Comparison of ENCODE assay signal across 2 mouse cellular contexts in genomic region chr5:124103552-124103951, GRCm38 (mm10).
TF ChIP-seq lines count a peak whose summit lies in the region.

No protein-coding gene starts in this region.

TF ChIP-seq in CH12.LX, 34 proteins besides CTCF, POLR2A, EP300 and RAD21 (continued from another document):
- no peak for TF ChIP-seq MXI1 (IDR thresholded peaks at IDR 0.05; ENCODE audit: low read depth, low read length)

TF ChIP-seq in MEL, 35 proteins besides CTCF, POLR2A, EP300 and RAD21 (continued from another document):
- no peak for TF ChIP-seq GATA1 (IDR thresholded peaks at IDR 0.05; ENCODE audit: low read depth, low read length)
- no peak for TF ChIP-seq USF2 (IDR thresholded peaks at IDR 0.05; ENCODE audit: borderline replicate concordance in 1 of 2, insufficient read depth in 1 of 2, low read depth in 1 of 2, low read length in 2 of 2)
- no peak for TF ChIP-seq ZNF384 (IDR thresholded peaks at IDR 0.05; ENCODE audit: low read depth, low read length)
- TF ChIP-seq MYB (IDR thresholded peaks at IDR 0.05; ENCODE audit: low read depth, low read length): no peak
- no peak for TF ChIP-seq MYC (IDR thresholded peaks at IDR 0.05; ENCODE audit: low read depth, low read length)
- TF ChIP-seq BHLHE40 (IDR thresholded peaks at IDR 0.05; ENCODE audit: borderline replicate concordance, low read depth, low read length): 0 out of 2 replicates have a peak, but pooled peaks have one; percentile 27
- no peak for TF ChIP-seq E2F4 (IDR thresholded peaks at IDR 0.05; ENCODE audit: borderline replicate concordance, low read depth, low read length)
- TF ChIP-seq ELF1 (IDR thresholded peaks at IDR 0.05; ENCODE audit: low read depth, low read length): no peak
- peak; percentile 79; the same call in 1 of the 2 replicates for TF ChIP-seq POLR2AphosphoS5 (IDR thresholded peaks at IDR 0.05; ENCODE audit: borderline replicate concordance, low read depth, low read length)
- TF ChIP-seq RCOR1 (IDR thresholded peaks at IDR 0.05; ENCODE audit: low read depth, low read length): no peak
- TF ChIP-seq NRF1 (IDR thresholded peaks at IDR 0.05; ENCODE audit: insufficient read depth, low read depth, low read length, poor library complexity, severe bottlenecking): no peak
- no peak for TF ChIP-seq CHD1 (IDR thresholded peaks at IDR 0.05; ENCODE audit: low read depth, low read length)
- no peak for TF ChIP-seq ETS1 (IDR thresholded peaks at IDR 0.05; ENCODE audit: low read depth, low read length)
- TF ChIP-seq ZC3H11A (IDR thresholded peaks at IDR 0.05; ENCODE audit: low read depth, low read length): no peak
- TF ChIP-seq TCF12 (IDR thresholded peaks at IDR 0.05; ENCODE audit: low read depth, low read length): no peak
- TF ChIP-seq TBP (IDR thresholded peaks at IDR 0.05; ENCODE audit: low read depth, low read length): peak; percentile 19; the same call in 1 of the 2 replicates
- TF ChIP-seq NELFE (IDR thresholded peaks at IDR 0.05; ENCODE audit: low read depth, low read length): peak; percentile 48; the same call in 1 of the 2 replicates
- TF ChIP-seq MEF2A (IDR thresholded peaks at IDR 0.05; ENCODE audit: extremely low read depth, insufficient replicate concordance, low read depth, low read length, poor library complexity, severe bottlenecking): no peak
- peak; percentile 97 for TF ChIP-seq POLR2AphosphoS2 (IDR thresholded peaks at IDR 0.05; ENCODE audit: low read length)
- TF ChIP-seq SMC3 (IDR thresholded peaks at IDR 0.05; ENCODE audit: low read depth, low read length): peak; percentile 16; the same call in 1 of the 2 replicates
- no peak for TF ChIP-seq TAL1 (IDR thresholded peaks at IDR 0.05; ENCODE audit: low read length)
- TF ChIP-seq MAFK (IDR thresholded peaks at IDR 0.05; ENCODE audit: borderline replicate concordance, low read depth, low read length): no peak; the same call in 1 of the 2 replicates
- peak; percentile 30; the same call in 1 of the 2 replicates for TF ChIP-seq CHD2 (IDR thresholded peaks at IDR 0.05; ENCODE audit: low read length)
- no peak for TF ChIP-seq MXI1 (IDR thresholded peaks at IDR 0.05; ENCODE audit: low read depth, low read length)
- no peak for TF ChIP-seq MAX (IDR thresholded peaks at IDR 0.05; ENCODE audit: low read length)
- no peak for TF ChIP-seq KAT2A (conservative IDR thresholded peaks at IDR 0.05; ENCODE audit: low read depth, low read length)
- TF ChIP-seq USF1 (IDR thresholded peaks at IDR 0.05; ENCODE audit: low read depth, low read length): no peak
- no peak for TF ChIP-seq SIN3A (IDR thresholded peaks at IDR 0.05; ENCODE audit: low read length)
- no peak for TF ChIP-seq ZKSCAN1 (IDR thresholded peaks at IDR 0.05; ENCODE audit: low read depth, low read length)
